Mouse (Mus musculus): Measurements from ENCODE around the gene Syt14. TPM values are rescaled to one million over a fixed set of nuclear protein-coding genes. Genes with fewer than 3 reads are reported as not detected.

Syt14 gene
- polyA plus RNA-seq, 1 experiment from 2014 or later, result 1.3 TPM

- no peak overlapping the region for H3K9ac ChIP-seq (ENCODE audit: low read depth, low read length)
- H3K4me2 ChIP-seq (ENCODE audit: low read depth, low read length), result no peak overlapping the region
- no peaks in the 10 kb centered on the region for H3K9me3 ChIP-seq (ENCODE audit: control insufficient read depth, low read length)
- H3K36me3 ChIP-seq (ENCODE audit: control insufficient read depth, insufficient read depth, low read length), result no peaks in the 10 kb centered on the region
- no peaks in the 10 kb centered on the region for H3K27me3 ChIP-seq (replicated peaks; ENCODE audit: control insufficient read depth, insufficient read depth, low read length)
- H3K4me1 ChIP-seq (ENCODE audit: control insufficient read depth, insufficient read depth, low read length), result peaks cover 7% of the 10 kb centered on the region; the same call in 1 of the 2 replicates
- peak; percentile 65 for ATAC-seq
- WGBS, result 53% methylated on average over 6 of the region's 6 CpGs
- H3K4me3 ChIP-seq (ENCODE audit: low read length), result no peak overlapping the region
- no peak overlapping the region for H3K27ac ChIP-seq (ENCODE audit: low read length)
These were observed 175.3 kb downstream of the Syt14 start for GRCm38 (mm10) chr1:192860273-192860672.

GRCm38 (mm10) chr1:192857582-192857981 is 178.0 kb downstream of the Syt14 start:
- Histone ChIP-seq H3K9ac (ENCODE audit: low read depth, low read length) (no peak overlapping the region), H3K4me1 (ENCODE audit: control insufficient read depth, insufficient read depth, low read length) (peaks cover 17% of the 10 kb centered on the region), H3K4me2 (ENCODE audit: low read depth, low read length) (no peak overlapping the region), H3K27ac (ENCODE audit: low read length) (no peak overlapping the region), H3K27me3 (replicated peaks; ENCODE audit: control insufficient read depth, insufficient read depth, low read length) (no peaks in the 10 kb centered on the region), H3K9me3 (ENCODE audit: control insufficient read depth, low read length) (no peaks in the 10 kb centered on the region), H3K4me3 (ENCODE audit: low read length) (no peak overlapping the region), H3K36me3 (ENCODE audit: control insufficient read depth, insufficient read depth, low read length) (no peaks in the 10 kb centered on the region)
- no peak for ATAC-seq
- 83% methylated on average over 5 of the region's 5 CpGs for WGBS

- WGBS, result 72% methylated on average over 6 of the region's 6 CpGs
- Histone ChIP-seq H3K4me1 (ENCODE audit: control insufficient read depth, insufficient read depth, low read length) (peaks cover 18% of the 10 kb centered on the region), H3K27ac (ENCODE audit: low read length) (no peak overlapping the region), H3K9me3 (ENCODE audit: control insufficient read depth, low read length) (no peaks in the 10 kb centered on the region), H3K4me3 (ENCODE audit: low read length) (no peak overlapping the region), H3K9ac (ENCODE audit: low read depth, low read length) (no peak overlapping the region), H3K36me3 (ENCODE audit: control insufficient read depth, insufficient read depth, low read length) (no peaks in the 10 kb centered on the region), H3K4me2 (ENCODE audit: low read depth, low read length) (no peak overlapping the region), H3K27me3 (replicated peaks; ENCODE audit: control insufficient read depth, insufficient read depth, low read length) (no peaks in the 10 kb centered on the region)
- no peak for ATAC-seq
These were observed 178.6 kb downstream of the Syt14 start for GRCm38 (mm10) chr1:192856931-192857330.

GRCm38 (mm10) chr1:192856411-192856810 is 179.2 kb downstream of the Syt14 start:
- Histone ChIP-seq H3K4me2 (ENCODE audit: low read depth, low read length) (peak overlapping the region; percentile 95; the same call in 1 of the 2 replicates), H3K36me3 (ENCODE audit: control insufficient read depth, insufficient read depth, low read length) (no peaks in the 10 kb centered on the region), H3K9me3 (ENCODE audit: control insufficient read depth, low read length) (no peaks in the 10 kb centered on the region), H3K4me1 (ENCODE audit: control insufficient read depth, insufficient read depth, low read length) (peaks cover 22% of the 10 kb centered on the region), H3K9ac (ENCODE audit: low read depth, low read length) (no peak overlapping the region), H3K27ac (ENCODE audit: low read length) (no peak overlapping the region), H3K4me3 (ENCODE audit: low read length) (no peak overlapping the region), H3K27me3 (replicated peaks; ENCODE audit: control insufficient read depth, insufficient read depth, low read length) (no peaks in the 10 kb centered on the region)
- WGBS, result 30% methylated on average over 10 of the region's 10 CpGs
- ATAC-seq, result no peak

GRCm38 (mm10) chr1:192855474-192856230 is 179.9 kb downstream of the Syt14 start, which contains the start of gene Sertad4:
TSS of gene Sertad4 (minus strand) at chr1:192855756.
- no peaks in the 10 kb centered on the region for H3K9me3 ChIP-seq (ENCODE audit: control insufficient read depth, low read length)
- H3K27me3 ChIP-seq (replicated peaks; ENCODE audit: control insufficient read depth, insufficient read depth, low read length), result no peaks in the 10 kb centered on the region
- peak; percentile 73 for ATAC-seq
- H3K36me3 ChIP-seq (ENCODE audit: control insufficient read depth, insufficient read depth, low read length), result no peaks in the 10 kb centered on the region
- WGBS, result 1% methylated on average over 74 of the region's 75 CpGs
- H3K27ac ChIP-seq (ENCODE audit: low read length), result peak within 1 kb of the TSS; percentile 85
- peak within 1 kb of the TSS; percentile 95 for H3K4me2 ChIP-seq (ENCODE audit: low read depth, low read length)
- peak within 1 kb of the TSS; percentile 86 for H3K9ac ChIP-seq (ENCODE audit: low read depth, low read length)
- H3K4me1 ChIP-seq (ENCODE audit: control insufficient read depth, insufficient read depth, low read length), result peaks cover 29% of the 10 kb centered on the region
- H3K4me3 ChIP-seq (ENCODE audit: low read length), result peak within 1 kb of the TSS; percentile 79

- Histone ChIP-seq H3K27ac (ENCODE audit: low read length) (peak overlapping the region; percentile 85), H3K4me2 (ENCODE audit: low read depth, low read length) (peak overlapping the region; percentile 95), H3K36me3 (ENCODE audit: control insufficient read depth, insufficient read depth, low read length) (no peaks in the 10 kb centered on the region), H3K4me3 (ENCODE audit: low read length) (peak overlapping the region; percentile 79), H3K9ac (ENCODE audit: low read depth, low read length) (peak overlapping the region; percentile 86), H3K27me3 (replicated peaks; ENCODE audit: control insufficient read depth, insufficient read depth, low read length) (no peaks in the 10 kb centered on the region), H3K9me3 (ENCODE audit: control insufficient read depth, low read length) (no peaks in the 10 kb centered on the region), H3K4me1 (ENCODE audit: control insufficient read depth, insufficient read depth, low read length) (peaks cover 32% of the 10 kb centered on the region)
- ATAC-seq, result peak; percentile 68
- WGBS, result 0% methylated on average over 40 of the region's 45 CpGs
These were observed 180.7 kb downstream of the Syt14 start for GRCm38 (mm10) chr1:192854819-192855271.

GRCm38 (mm10) chr1:192853988-192854818 is 181.4 kb downstream of the Syt14 start:
- peak; percentile 6 for ATAC-seq
- 8% methylated on average over 19 of the region's 19 CpGs for WGBS

GRCm38 (mm10) chr1:192853429-192853828 is 182.1 kb downstream of the Syt14 start:
- 54% methylated on average over 2 of the region's 2 CpGs for WGBS
- Histone ChIP-seq H3K27me3 (replicated peaks; ENCODE audit: control insufficient read depth, insufficient read depth, low read length) (no peaks in the 10 kb centered on the region), H3K9me3 (ENCODE audit: control insufficient read depth, low read length) (no peaks in the 10 kb centered on the region), H3K9ac (ENCODE audit: low read depth, low read length) (no peak overlapping the region), H3K27ac (ENCODE audit: low read length) (no peak overlapping the region), H3K4me1 (ENCODE audit: control insufficient read depth, insufficient read depth, low read length) (peaks cover 35% of the 10 kb centered on the region), H3K36me3 (ENCODE audit: control insufficient read depth, insufficient read depth, low read length) (no peaks in the 10 kb centered on the region), H3K4me2 (ENCODE audit: low read depth, low read length) (peak overlapping the region; percentile 95), H3K4me3 (ENCODE audit: low read length) (peak overlapping the region; percentile 79)
- no peak for ATAC-seq

More at GRCm38 (mm10) chr1:192853988-192854818, 181.4 kb downstream of the Syt14 start:
- Histone ChIP-seq H3K9ac (ENCODE audit: low read depth, low read length) (peak overlapping the region; percentile 86), H3K27me3 (replicated peaks; ENCODE audit: control insufficient read depth, insufficient read depth, low read length) (no peaks in the 10 kb centered on the region), H3K4me2 (ENCODE audit: low read depth, low read length) (peak overlapping the region; percentile 95), H3K36me3 (ENCODE audit: control insufficient read depth, insufficient read depth, low read length) (no peaks in the 10 kb centered on the region), H3K27ac (ENCODE audit: low read length) (no peak overlapping the region; the same call in 1 of the 2 replicates), H3K4me3 (ENCODE audit: low read length) (peak overlapping the region; percentile 79), H3K9me3 (ENCODE audit: control insufficient read depth, low read length) (no peaks in the 10 kb centered on the region), H3K4me1 (ENCODE audit: control insufficient read depth, insufficient read depth, low read length) (peaks cover 35% of the 10 kb centered on the region)

GRCm38 (mm10) chr1:192852047-192852446 is 183.5 kb downstream of the Syt14 start:
- ATAC-seq, result no peak
- Histone ChIP-seq H3K9ac (ENCODE audit: low read depth, low read length) (no peak overlapping the region), H3K4me3 (ENCODE audit: low read length) (no peak overlapping the region), H3K4me1 (ENCODE audit: control insufficient read depth, insufficient read depth, low read length) (peaks cover 35% of the 10 kb centered on the region), H3K27ac (ENCODE audit: low read length) (peak overlapping the region; percentile 26; the same call in 1 of the 2 replicates), H3K4me2 (ENCODE audit: low read depth, low read length) (no peak overlapping the region), H3K27me3 (replicated peaks; ENCODE audit: control insufficient read depth, insufficient read depth, low read length) (no peaks in the 10 kb centered on the region), H3K9me3 (ENCODE audit: control insufficient read depth, low read length) (no peaks in the 10 kb centered on the region), H3K36me3 (ENCODE audit: control insufficient read depth, insufficient read depth, low read length) (no peaks in the 10 kb centered on the region)
